Mouse (Mus musculus): ENCODE data around the gene Spaca5. TPM values are rescaled to one million over a fixed set of nuclear protein-coding genes. Genes with fewer than 3 reads are reported as not detected.

Spaca5 gene
- polyA plus RNA-seq, 1 experiment from 2014 or later = not detected

Other genes with a start within 250 kb of the Spaca5 start
- 60.4 and 62.8 TPM in 2 replicates for gene Timp1, start 198.2 kb upstream of the Spaca5 start, polyA plus RNA-seq (2014; fragmentation: Nextera tagmentation; extraction: Ambion mirVana)
- gene Syn1, start 147.4 kb upstream of the Spaca5 start, polyA plus RNA-seq (2014; fragmentation: Nextera tagmentation; extraction: Ambion mirVana) = 4.5 and 5.2 TPM in 2 replicates
- 7.5 TPM in 2 replicates for gene Cfp, start 136.9 kb upstream of the Spaca5 start, polyA plus RNA-seq (2014; fragmentation: Nextera tagmentation; extraction: Ambion mirVana)
- 6.5 and 7.8 TPM in 2 replicates for gene Elk1, start 117.8 kb upstream of the Spaca5 start, polyA plus RNA-seq (2014; fragmentation: Nextera tagmentation; extraction: Ambion mirVana)
- gene Uxt, start 106.4 kb upstream of the Spaca5 start, polyA plus RNA-seq (2014; fragmentation: Nextera tagmentation; extraction: Ambion mirVana) = 45.9 and 47.6 TPM in 2 replicates
- gene Zfp182, start 6.1 kb upstream of the Spaca5 start, polyA plus RNA-seq (2014; fragmentation: Nextera tagmentation; extraction: Ambion mirVana) = 5.7 TPM in 2 replicates
- 2.2 and 2.5 TPM in 2 replicates for gene Zfp300, start 21.1 kb downstream of the Spaca5 start, polyA plus RNA-seq (2014; fragmentation: Nextera tagmentation; extraction: Ambion mirVana)
- not detected in 2 replicates for gene Ssxa1, start 47.4 kb downstream of the Spaca5 start, polyA plus RNA-seq (2014; fragmentation: Nextera tagmentation; extraction: Ambion mirVana)
- gene Gm21876, start 107.2 kb downstream of the Spaca5 start, polyA plus RNA-seq (2014; fragmentation: Nextera tagmentation; extraction: Ambion mirVana) = not detected in 2 replicates